Mouse (Mus musculus): ENCODE measurements around the gene Polr3g.
"Not testable (repeated sequence)": the region's sequence is repeated elsewhere in the genome, so short reads cannot be mapped to it uniquely, and the experiment has no call there.

The Polr3g gene

DNA sequence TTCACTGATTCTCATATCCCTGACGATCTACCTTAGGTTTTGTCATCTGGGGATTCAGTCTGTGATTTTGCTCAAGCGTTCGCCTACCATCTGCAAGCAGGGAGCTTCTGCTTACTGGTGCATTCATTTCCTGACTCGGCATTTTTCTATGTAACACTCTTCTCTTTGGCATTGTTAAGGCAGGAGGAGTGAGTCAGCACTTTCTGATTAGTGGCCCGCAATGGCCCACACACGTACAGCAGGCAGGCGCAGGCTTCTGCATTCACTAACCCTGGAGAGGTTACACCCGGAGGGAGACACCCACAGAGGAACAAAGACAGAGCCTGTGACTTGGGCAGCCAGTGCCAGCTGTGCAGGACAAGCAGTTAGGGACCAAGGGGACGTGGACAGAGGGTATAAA is 19.2 kb downstream of the Polr3g start:
- intact Hi-C loops (cut with DNase I) = no loop called here

DNA sequence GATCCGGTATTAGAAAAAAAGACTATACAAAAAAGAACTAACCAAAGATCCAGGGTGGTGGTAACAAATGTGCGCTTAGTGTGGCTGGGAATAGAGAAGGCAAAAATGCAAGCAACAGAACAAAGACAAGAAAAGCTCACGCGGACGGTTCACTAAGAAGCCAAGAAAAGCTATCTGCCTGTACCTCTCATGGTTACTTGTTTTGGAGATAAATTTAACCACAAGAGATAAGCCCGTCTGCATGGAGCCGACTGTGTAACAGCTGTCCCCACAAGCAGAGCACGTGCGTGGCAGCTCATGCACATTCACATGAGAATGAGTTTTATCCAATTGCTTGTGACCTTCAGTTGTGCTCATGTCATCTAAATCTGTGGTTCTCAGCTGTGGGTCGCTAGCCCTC is 20.3 kb downstream of the Polr3g start:
- intact Hi-C loops (cut with DNase I) = no loop called here

DNA sequence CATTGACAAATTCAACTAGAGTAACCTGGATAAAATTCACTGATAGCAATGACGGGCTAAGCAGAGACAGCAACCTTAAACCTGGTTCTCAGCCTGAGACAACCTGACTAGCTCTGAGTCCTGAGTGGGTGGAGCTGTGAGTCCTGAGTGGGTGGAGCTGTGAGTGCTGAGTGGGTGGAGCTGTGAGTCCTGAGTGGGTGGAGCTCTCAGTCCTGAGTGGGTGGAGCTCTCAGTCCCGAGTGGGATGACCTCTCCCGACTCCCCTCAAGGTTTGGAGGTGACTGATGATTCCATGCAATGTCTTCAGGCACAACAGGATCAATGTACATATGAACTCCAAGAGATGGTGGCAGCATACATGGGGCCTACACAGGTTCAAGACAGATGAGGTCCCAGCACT is 21.2 kb downstream of the Polr3g start:
- intact Hi-C loops (cut with DNase I) = no loop called here

DNA sequence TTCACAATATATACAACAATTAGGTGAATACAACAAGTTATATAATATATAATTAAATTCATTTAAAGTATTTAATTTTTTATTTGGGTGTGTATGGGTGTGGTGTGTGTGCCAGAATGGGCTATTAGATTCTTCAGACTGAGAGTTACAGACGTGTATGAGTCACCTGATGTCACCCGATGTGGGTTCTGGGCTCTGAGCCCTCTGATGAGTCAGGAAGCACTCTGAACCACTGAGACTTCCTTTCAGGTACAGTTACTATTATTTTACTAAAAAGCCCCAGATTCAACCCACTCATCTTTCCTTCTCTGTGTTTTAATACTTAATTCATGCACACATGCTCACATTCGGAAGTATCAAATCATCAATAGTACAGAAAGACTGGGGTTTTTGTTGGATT is 25.9 kb downstream of the Polr3g start:
- intact Hi-C loops (cut with DNase I) = no loop called here

DNA sequence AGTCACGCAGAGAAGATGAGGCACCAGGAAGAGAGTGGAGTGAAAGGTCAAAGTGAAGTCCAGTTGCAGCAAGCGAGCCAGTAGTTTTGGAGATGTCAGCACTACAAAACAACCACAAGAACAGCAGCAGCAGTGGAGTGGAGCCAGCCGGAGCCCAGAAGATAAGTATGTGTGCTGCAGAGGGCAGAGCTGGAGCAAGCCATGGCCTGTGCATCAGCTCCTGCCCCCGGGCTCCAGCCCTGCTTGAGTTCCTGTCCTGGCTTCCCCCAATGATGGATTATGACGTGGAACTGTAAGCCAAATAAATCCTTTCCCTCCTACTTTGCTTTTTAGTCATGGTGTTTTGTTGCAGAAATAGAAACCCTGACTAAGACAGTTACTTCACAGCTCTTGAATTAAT is 26.6 kb downstream of the Polr3g start:
- intact Hi-C loops (cut with DNase I) = no loop called here

DNA sequence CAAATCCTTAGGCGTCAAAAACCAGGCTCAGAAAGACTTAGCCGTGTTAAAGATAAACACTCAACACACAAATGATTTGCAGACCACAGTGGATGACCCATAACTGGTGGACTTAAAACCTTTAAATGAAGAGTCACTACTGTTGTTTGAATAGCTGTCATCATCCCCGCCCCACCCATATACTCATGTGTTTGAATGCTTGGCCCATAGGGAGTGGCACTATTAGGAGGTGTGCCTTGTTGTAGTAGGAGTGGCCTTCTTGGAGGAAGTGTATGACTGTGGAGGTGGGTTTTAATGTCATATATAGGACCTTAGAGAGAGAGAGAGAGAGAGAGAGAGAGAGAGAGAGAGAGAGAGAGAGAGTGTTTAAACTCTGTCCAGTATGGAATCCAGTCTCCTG is 27.7 kb downstream of the Polr3g start:
- intact Hi-C loops (cut with DNase I) = no loop called here

DNA sequence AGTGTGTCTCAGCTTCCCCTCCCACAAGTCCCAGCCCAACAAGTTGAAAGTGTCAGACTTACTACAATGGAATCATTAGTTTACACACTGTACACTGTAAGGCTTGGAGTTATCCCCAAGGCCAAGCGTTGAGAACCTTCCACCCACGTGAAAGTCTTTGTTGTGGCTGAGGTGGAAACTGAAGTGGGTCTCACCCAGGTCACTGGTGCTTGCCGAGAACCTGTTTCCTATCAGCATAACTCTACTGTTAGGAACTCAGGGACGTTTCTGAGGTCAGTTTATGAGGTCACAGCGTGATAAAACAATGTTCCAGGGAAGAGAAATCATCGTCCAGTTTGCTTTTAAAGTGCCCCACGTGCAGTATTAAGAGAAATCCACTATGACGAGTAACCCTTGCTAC is 35.5 kb downstream of the Polr3g start:
- intact Hi-C loops (cut with DNase I) = loop anchor here (5.0 kb wide), 1 partner anchor 37 kb away; the partner anchor contains the start of genes Mblac2 and Polr3g

DNA sequence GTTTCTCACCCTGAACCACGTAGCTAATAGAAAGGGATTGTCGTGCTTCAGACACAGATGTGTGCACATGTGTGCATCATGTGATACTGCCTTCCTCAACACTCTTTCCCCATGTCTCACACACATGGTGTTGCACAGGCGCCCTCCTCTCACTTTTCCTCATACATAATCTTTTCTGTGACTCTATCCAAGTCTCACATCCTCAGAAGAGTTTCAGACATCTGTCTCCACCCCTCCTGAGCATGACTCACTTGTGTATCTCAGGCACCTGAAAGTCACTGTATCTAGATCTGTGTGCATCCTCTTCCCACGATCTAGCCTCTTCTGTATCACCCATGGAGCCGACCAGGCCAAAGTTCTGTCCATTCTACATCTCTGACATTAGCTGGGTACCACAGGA is 43.1 kb downstream of the Polr3g start:
- intact Hi-C loops (cut with DNase I) = no loop called here

DNA sequence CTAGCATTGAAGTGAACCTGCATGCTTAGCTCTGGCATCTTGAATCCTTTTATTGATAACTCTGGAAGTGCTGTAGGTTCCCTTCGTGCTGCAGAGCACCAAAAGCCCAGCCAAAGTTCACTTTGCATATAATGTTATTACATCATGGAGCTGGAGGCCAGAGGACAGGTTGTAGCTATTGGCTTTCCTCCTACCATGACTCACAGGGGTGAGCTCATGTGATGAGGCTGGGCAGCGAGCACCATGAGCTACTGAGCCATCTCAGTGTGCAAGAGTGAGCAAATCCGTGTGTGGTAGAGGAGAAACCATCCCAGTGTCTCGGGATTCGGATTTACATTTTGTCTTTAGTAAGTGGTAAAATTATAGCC is 46.5 kb downstream of the Polr3g start:
- intact Hi-C loops (cut with DNase I) = no loop called here

DNA sequence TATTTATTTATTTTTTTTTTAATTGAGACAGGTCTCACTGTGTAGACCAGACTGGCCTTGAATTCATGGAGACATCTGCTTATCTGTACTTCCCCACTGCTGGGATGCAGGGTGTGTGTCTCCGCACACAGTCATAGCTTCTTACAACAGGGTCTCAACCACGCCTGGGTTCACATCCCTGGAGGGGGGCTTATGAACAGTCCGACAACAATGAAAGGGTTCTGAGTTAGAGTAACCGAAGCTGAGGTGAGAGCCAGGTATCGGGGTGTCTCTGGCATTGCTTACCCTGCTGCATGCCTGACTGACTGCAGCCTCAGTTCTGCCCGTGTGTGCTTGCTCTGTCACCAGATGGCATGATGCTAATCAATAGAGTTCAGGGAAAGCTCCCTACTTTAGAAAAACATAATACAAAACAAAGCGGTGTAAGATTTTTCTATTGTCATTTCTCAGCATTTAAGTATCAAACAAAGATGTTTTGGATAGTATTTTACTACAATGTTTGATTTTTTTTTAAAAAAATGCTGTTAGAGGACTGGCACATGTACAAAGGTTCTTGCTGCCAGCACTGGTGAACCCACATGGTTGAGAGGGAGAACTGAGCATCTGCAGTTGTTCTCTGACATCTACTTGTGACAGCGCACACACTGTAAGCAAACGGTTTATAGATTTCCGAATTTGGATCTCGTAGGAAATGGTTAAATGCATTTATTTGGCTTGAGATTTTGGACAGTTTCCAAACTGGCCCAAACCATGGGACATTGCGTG is 47.1 kb downstream of the Polr3g start:
- intact Hi-C loops (cut with DNase I) = no loop called here

DNA sequence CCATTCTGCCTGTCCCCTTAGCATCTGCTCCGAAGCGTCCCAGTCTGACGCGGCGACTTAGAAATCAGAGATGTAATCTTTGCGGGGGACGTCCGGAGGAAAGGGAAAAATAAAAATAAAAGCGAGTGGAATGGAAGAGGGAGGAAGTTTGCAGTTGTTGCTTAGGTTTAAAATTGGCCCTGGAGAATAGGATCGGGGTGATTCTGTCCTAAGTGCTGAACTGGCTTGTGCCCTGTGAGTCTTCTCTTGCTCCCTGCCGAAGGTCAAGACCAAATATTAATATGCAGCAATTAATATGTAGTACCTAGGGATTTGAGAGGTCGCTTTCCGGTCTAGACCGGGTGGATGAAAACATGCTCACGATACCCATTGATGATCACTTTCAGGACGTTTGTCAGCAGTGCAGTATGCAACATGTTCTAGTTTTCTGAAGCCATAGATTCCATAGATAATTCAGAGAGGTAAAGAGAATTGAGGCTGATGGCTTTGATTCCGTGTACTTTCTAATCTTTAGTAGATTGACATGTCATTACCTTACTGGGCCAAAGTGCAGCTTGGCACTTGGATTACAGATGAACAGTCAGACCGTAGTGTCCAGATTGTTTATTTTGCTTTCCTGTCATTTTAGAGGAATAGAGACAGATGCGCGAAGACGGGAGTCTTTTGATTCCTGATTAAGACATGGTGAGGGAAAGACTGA is 52.6 kb downstream of the Polr3g start:
- intact Hi-C loops (cut with DNase I) = loop anchor here (5.0 kb wide), 2 partner anchors 49 to 104 kb away; no protein-coding TSS in a partner anchor

DNA sequence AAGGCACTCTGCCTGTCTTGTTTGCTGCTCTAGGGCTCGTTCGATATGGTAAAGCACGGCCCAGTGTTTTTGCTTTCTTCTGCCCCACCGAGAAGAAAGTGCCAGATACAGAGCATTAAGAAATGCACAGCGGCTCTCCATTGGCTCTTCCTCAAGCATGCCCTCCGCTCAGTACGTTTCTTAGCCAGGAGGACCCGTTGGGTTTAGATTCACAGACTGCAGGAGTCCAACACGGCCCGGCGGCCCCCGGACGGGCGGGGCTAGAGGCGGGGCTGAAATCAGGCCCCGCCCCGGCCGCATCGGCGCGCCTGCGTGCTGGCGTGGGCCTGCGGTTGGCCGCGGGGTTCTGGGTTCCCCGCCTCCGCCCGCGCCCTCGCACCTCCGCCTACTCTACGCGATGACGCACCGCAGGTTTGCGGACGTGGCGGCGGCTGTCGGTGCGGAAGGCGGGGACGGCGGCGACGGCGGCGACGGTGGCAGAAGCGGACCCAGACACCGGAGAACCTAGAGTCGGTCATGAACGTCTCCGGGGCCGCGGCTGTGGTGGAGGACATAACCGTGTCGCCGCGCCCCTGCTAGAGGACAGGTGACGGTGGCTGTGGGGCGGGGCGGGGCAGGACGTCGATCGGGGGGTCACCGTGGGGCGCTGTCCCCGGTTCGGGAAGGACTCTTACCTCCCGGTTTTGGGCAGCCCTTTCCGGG is 53.3 kb downstream of the Polr3g start, which contains the start of gene Lysmd3:
Gene Lysmd3 (plus strand): TSS at position 313 of the 702 bp plus-strand sequence.
- intact Hi-C loops (cut with DNase I) = loop anchor here (5.0 kb wide), 2 partner anchors 50 to 105 kb away; no protein-coding TSS in a partner anchor

DNA sequence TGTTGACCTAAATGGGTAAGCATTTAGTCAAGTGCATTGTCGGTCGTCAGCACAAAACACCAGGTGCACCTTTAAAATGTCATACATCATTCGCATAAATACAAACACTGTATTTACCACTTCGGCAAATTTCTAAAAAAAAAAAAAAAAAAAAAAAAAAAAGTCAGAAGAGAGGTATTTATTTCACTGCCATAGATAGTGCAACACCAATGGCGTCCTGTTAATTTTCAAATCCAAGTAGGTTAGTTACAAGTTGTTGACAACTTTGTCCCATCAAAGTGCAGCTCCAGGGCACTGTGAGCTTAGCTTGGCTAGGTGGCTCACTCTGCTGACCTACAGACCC is 53.8 kb downstream of the Polr3g start:
- intact Hi-C loops (cut with DNase I) = loop anchor here (5.0 kb wide), 2 partner anchors 50 to 105 kb away; no protein-coding TSS in a partner anchor

DNA sequence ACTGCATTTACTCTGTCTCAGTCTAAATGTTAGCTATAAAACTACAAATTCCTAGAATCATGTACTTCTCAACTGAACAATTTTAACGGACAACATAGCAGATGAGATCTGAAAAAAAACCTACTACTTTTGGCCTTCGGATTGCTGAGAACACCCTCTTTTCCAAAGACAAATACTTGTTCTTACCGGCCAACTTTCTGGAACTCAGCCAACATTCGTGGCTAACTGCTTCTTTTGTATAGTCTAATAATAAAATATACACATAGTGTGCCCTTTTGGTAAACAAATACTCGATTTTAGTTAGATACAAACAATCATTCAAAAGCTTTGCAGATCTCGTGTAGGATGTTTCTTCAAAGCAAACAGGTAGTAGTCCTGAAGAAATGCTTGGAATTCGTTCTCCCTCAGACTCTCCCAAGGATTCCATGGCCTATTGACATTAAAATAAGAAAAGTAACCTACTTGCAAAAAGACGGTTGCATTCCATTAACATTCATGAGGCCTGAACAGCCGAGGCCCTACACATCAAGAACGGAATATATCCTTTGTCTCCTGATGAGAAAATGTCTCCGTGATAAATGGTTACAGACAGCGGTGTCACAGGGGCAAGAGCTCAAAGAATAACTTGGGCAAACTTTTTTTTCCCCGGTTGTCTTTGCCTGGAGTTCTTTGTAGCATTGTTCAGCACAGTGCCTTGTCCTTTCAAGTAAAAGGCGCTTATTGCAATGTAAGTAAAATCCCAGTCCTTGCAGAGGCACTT is 54.5 kb downstream of the Polr3g start:
- intact Hi-C loops (cut with DNase I) = loop anchor here (5.0 kb wide), 2 partner anchors 51 to 106 kb away; no protein-coding TSS in a partner anchor

DNA sequence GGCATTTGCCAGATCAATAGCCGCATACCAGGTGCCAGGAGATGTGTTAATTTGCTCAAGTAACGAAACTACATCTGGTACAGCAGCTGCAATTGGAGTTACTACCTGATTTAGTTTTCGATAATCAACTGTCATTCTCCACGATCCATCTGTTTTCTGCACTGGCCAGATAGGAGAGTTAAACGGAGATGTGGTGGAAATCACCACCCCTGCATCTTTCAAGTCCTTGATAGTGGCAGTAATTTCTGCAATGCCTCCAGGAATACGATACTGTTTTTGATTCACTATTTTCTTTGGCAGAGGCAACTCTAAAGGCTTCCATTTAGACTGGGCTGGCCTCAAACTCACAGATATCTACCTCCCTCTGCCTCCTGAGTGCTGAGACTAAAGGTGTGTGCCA is 60.4 kb downstream of the Polr3g start:
- intact Hi-C loops (cut with DNase I) = not testable (repeated sequence)

DNA sequence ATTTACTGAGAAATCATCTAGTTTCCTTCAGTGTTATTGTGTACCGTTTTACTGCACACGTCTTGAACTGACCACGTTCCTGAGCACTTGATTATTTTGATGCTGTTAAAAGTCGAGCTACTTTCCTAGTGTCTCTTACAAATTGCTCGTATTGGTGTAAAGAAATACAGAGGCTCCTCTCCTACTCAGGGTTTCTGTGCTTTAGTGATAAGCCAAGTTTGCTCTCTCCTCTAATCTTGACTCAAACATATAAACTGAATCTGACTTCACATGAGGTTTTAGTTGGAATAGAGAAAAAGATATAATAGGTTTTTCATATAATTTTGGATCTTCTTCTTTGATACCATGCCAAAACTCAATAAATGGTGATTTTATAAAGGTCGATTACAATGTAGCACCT is 64.5 kb downstream of the Polr3g start:
- intact Hi-C loops (cut with DNase I) = no loop called here

DNA sequence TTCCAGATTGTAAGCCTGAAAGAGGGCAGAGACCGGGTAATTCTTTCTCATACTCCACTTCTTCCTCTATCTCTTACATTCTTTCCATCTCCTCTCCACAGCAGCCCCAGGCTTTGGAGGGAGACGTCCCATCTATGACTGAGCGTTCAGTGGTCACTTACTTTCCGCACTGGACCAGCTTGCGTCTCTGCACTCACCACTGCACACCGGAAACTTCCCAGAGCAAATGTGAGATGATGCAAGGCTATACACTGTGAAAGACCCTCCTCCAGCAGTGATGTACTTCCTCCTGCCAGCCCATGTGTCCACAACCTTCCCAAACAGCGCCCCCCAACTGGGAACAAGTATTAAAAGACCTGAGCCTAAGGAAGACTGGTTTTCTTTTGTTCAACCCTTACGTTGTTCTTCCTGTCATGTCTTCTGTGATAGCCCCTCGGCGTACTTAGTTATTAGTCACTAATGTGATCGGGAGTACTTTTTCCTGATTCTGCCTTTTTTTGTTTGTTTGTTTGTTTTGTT is 66.7 kb downstream of the Polr3g start:
- intact Hi-C loops (cut with DNase I) = loop anchor here (5.0 kb wide), 1 partner anchor 207 kb away; no protein-coding TSS in a partner anchor

DNA sequence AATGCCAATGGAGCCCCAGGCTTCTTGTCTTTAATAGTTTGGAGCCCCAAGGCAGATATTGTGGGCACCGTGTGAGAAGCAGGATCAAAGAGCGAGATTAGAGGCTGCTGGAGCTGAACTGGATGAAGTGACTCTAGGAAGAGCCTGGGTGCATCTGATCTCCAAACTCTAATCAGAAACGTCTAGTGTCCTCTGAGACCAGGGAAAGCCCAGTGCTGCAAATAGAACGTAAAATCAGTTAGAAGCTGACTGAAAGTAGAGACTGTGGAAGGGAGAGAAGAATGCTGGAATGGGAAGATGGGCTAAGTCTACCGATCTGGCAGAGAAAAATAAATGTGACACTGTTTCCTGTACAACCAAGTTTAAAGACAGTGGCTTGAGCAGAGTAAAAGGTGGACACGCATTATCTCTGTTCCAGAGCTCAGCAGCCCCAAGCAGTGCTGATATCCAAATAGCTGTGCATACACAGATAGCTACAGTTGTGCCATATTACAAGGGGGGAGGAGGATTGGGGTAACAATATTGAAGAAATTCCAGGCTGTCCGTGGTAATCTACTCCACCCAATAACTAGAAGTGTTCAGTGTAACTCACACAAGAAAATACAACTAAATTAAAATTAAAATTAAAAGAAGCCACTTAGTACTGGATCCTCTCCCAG is 68.2 kb downstream of the Polr3g start:
- intact Hi-C loops (cut with DNase I) = loop anchor here (5.0 kb wide), 1 partner anchor 205 kb away; no protein-coding TSS in a partner anchor

DNA sequence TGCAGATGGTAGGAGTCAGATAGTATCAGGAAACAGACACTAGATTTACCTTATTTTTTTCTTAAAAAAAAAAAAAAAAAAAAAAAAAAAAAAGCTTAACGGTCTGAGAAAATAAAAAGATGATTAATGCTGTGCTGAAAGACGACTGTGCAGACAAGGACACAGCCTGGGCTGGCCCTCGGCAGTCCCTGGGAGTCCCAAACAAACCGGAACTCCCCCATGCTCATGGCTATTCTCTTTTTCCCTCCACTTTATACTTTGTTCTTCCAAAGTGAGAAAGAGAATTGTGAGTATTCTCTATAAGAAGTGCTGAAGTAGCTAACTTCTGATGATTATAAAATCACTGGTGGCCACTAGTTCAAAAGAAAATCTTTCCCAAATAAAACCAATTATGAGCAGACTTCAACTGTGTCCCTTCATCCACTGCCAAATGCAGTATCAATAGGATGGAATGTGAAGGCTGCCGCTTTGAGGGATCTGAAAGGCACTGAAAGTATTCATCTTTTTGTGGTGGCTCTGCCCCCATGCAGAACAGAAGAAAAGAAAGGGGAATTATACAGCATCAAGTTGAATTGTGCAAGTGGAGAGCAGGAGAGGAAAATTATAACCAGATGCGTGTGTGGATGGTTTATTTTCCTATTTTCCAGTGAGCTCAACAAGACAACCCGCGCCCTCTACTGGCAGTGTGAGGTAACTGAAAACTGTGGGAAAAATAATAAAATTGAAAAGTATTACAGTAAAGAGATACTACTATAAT is 69.3 kb downstream of the Polr3g start:
- intact Hi-C loops (cut with DNase I) = loop anchor here (2.0 to 5.0 kb wide), 2 partner anchors 119 to 204 kb away; no protein-coding TSS in a partner anchor

All from adrenal gland (tissue).